Mouse (Mus musculus) layer of hippocampus, adult 2 months (tissue): ENCODE measurements around the gene Tm9sf2. TPM values are rescaled to one million over a fixed set of nuclear protein-coding genes. Genes with fewer than 3 reads are reported as not detected.
"Not testable (repeated sequence)": the region's sequence is repeated elsewhere in the genome, so short reads cannot be mapped to it uniquely, and the experiment has no call there.

Experiments
- DNase-seq, 2 experiments: peaks; one replicate each; pipeline ENCODE4 v3.0.0; 2022; ENCODE audit warnings: low spot score in 2 of 2
- H3K27ac ChIP-seq: fragments of 200-600 bp; 2 replicates; pipeline ENCODE4 v1.8.1; 2022
- H3K4me3 ChIP-seq: fragments of 200-600 bp; 2 replicates; pipeline ENCODE4 v1.8.1; 2022; ENCODE audit warnings: mild to moderate bottlenecking
- CTCF ChIP-seq: fragments of 200-600 bp; conservative IDR thresholded peaks from 2 replicates; pipeline ENCODE4 v1.8.1; 2022; ENCODE audit warnings: antibody characterized with exemption, mild to moderate bottlenecking, moderate library complexity
- total RNA-seq, 2 experiments: library from RNA; stranded (reverse); gene quantifications; 2 replicates each; pipeline ENCODE4 v1.2.3; 2021

Tm9sf2 gene
- total RNA-seq, 2 experiments from 2014 or later, result 107 TPM

DNA sequence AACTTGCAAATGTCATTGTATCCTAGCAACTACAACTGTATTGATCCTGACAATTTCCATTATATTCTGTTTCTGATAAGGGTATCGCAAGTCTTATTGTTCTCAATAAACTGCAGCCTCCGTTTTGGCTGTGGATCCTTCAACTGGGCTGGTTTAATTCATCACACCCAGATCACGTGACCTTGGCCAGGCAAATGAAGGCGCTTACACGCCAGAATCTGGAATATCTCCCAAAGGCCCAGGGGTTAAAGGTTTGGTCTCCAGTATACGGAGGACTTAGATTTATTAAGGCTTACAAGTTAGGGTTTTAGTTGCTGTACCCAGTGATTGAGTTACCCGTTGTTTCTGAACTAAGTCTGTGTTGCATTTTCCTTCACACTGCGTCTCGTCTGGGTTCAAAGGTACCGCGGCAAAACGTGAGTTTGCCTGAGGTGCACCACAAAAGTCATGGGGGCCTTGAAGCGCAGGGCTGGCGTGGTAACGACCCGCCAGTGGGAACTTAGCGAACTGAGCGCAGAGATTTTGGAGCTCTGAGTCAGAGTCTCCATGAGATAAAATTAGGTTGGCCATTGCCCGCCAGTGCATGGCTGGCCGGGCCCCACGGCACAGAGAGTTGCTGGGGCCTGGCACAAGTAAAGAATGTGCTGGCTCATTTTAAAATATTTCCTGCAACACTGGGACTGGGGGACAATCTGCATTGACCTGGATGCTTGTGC is 31.2 kb upstream of the Tm9sf2 start:
- no peak overlapping the region for H3K4me3 ChIP-seq
- H3K27ac ChIP-seq, result no peak overlapping the region
- TF ChIP-seq CTCF, result no peak
- DNase-seq, result no peak

DNA sequence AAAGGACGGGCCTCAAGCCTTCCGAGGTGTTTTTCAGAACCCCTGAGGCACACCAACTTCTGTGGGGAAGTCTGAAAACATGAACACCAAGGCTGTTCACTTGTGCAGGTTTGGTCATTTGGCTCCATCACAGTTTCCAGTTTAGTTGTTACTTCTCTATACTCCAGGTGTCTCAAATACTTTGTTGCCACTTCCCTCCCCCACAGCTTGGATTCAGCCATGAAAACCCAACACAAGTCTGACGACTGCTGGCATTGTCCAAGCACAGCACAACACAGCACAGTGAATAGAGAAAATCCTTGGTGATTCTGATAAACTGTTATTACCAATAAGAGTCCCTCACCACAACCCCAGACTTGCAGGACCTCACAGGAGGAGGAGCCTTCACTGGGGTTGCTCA is 29.8 kb upstream of the Tm9sf2 start:
- H3K4me3 ChIP-seq, result no peak overlapping the region

DNA sequence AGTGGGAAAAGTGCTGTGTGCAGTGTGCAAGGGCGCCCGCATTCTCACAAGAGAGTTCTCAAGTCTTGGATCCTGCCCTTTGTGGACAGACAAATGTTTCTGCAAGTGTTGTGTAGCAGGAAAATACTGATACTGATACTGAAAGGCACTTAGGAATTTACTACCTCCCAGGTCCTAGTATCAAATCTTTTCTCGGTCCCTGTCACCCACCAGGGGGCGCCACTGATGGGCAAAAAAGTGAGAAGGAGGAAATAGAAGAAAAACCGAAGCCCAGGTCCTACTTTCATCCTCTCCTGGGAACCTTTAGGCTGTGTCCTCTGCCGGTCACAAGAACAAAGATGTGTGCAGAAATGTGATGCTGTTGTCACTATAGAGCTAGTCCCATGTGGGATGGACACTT is 27.4 kb upstream of the Tm9sf2 start:
- no peak overlapping the region for H3K4me3 ChIP-seq
- peak; percentile 78 for TF ChIP-seq CTCF
- peak; percentile 23 to 62 for DNase-seq
- no peak overlapping the region for H3K27ac ChIP-seq

More for the DNA sequence above, 29.8 kb upstream of the Tm9sf2 start:
- DNase-seq, result no peak
- no peak for TF ChIP-seq CTCF
- H3K27ac ChIP-seq, result no peak overlapping the region

DNA sequence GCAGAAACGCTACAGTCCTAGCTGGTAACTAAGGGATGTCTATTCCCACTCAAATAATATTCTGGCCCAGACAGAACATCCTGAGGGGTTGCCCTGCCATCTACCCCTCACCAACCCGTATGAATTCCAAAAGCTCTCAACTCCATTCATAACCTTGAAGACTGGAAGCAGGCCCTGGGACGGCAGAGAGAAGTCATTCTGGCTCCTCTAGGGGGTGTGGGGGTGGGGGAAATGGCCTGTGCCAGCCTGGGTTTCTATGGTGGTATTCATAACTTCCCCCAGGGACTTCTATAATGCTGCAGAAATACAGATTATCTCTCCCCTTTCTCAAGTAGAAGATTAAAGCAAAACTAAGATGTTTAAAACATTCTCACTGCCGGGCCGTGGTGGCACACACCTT is 26.9 kb upstream of the Tm9sf2 start:
- no peak for TF ChIP-seq CTCF
- no peak overlapping the region for H3K27ac ChIP-seq

DNA sequence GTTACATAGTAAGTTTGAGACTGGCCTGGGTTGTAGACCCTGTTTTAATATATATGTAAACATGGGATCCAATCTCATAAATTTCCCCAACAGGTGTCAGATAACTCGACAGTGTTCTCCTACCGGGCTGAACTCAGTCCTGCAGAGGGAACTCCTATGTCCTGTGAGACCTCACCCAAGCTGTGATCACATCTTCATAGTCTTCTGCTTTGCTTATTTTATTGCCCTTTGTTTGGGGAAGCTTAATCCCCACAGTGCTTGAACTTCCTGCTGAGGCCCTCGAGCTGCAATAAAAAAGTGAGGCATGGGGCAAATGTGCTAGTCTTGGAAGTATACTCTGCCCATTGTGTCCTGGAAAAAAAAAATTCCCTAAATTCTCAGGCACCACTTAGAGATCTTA is 25.5 kb upstream of the Tm9sf2 start:
- DNase-seq, result no peak
- Histone ChIP-seq H3K4me3 (no peak overlapping the region), H3K27ac (no peak overlapping the region)
- TF ChIP-seq CTCF, result no peak

More for the DNA sequence above, 26.9 kb upstream of the Tm9sf2 start:
- no peak overlapping the region for H3K4me3 ChIP-seq
- DNase-seq, result no peak

DNA sequence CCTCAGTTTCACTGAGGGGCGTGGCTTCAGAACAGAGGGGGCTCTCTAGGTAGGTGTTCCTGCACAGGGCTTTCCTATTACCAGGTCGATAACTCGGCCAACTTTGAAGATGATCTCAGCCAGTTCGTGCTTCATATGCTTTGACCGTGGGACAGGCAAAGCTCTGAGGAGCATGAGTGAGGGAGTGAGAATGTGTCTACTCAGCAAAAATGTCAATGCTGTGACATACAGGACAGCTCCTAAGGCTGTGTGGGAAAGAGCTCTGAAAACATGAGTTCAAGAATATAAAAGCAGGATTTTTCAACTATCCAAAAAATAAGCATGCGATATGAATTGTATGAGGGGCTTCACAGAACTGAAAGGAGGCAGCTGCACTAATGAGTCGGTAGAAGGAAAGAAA is 23.3 kb upstream of the Tm9sf2 start:
- DNase-seq, result no peak
- H3K4me3 ChIP-seq, result no peak overlapping the region
- H3K27ac ChIP-seq, result no peak overlapping the region
- TF ChIP-seq CTCF, result no peak

DNA sequence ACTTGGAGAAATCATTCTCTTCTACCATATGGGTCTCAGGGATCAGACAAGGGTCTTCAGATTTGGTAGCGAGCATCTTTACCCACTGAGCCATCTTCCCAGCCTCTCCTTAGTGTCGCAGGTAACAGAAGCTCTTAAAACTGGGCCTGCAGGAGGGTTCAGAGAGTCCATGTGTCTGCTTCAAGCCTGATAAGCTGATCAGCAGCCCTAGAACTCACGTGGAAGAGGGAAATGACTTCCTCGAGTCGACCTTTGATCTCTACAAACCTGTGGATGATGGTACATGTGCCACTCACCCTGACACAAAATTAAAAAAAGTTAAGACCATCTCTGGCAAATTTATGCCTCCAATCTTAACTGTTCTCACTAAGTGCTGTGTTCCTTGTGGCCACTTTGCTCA is 18.9 kb upstream of the Tm9sf2 start:
- no peak for DNase-seq
- H3K4me3 ChIP-seq, result no peak overlapping the region
- no peak overlapping the region for H3K27ac ChIP-seq
- no peak for TF ChIP-seq CTCF

DNA sequence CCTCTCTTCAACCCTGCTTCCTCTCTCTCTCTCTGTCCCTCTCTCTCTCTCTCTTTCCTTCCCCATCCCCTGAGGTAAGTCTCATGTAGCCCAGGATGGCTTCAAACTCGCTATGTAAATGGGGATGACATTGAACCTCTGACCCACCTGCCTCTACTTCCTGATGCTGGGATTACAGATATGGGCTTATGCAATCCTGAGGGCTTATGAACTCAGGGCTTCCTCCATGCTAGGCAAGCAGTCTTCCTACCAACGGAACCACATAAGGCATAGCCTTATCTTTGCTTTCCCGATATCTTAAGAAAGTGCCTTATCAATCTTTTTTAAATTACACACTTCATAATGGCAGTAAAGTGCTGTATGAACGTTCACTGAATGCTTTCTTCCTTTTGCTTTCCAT is 14.5 kb upstream of the Tm9sf2 start:
- TF ChIP-seq CTCF, result no peak
- no peak overlapping the region for H3K4me3 ChIP-seq
- DNase-seq, result no peak
- no peak overlapping the region for H3K27ac ChIP-seq

DNA sequence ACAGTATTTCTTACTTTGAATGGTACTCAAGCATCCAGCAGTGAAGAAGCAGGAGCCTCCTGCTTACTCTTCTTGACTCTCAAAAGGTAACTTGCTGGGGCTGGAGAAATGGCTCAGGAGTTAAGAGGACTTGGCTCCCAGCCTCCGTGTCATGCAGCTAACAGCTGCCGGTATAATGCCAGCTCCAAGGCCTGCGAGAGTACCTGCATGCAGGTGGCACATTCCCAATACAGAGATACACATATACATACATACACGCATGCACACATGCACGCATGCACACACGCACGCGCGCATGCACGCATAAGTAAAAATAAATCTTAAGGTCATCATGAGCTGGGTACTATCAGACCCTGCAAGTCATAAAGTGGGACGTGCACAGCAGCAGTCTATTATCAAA is 10.5 kb upstream of the Tm9sf2 start:
- Histone ChIP-seq H3K27ac (no peak overlapping the region), H3K4me3 (no peak overlapping the region)
- TF ChIP-seq CTCF, result no peak
- DNase-seq, result no peak

DNA sequence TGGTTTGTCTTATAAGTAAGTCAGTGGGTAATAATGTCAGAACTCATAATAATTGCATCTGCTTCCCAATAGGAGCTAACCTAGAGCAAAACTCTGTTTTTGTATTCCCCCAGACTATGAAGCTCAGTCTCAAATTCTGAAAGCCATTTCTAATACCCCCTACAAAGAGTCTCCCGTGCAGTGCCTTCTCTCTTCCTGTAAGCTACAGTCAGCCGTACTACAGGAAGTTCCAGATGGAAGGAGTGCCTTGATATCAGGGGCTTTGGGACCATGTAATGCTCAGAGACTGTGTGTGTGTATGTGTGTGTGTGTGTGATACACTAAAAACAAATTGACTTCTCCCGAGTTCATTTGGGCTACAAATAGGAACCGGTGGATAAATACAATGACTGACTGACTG is 7.3 kb upstream of the Tm9sf2 start:
- H3K27ac ChIP-seq, result no peak overlapping the region
- H3K4me3 ChIP-seq, result no peak overlapping the region
- no peak for DNase-seq
- TF ChIP-seq CTCF, result no peak

DNA sequence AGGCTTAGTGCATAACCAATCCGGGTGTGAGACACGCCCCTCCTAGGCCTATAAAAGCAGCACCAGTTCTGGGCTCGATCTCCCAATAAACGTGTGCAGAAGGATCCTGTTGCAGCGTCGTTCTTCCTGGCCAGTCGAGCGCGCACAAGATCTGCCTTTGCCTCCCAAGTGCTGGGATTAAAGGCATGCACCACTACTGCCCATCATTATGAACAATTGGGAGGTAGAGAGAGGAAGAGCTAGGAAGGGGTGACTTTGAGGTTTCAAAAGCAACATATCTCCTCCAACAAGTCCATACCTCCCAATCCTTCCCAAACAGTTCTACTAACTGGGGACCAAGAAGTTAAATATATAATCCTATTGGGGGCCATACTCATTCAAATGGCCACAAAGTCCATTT is 4.9 kb upstream of the Tm9sf2 start:
- H3K27ac ChIP-seq, H3K4me3 ChIP-seq, DNase-seq: not testable (repeated sequence)

DNA sequence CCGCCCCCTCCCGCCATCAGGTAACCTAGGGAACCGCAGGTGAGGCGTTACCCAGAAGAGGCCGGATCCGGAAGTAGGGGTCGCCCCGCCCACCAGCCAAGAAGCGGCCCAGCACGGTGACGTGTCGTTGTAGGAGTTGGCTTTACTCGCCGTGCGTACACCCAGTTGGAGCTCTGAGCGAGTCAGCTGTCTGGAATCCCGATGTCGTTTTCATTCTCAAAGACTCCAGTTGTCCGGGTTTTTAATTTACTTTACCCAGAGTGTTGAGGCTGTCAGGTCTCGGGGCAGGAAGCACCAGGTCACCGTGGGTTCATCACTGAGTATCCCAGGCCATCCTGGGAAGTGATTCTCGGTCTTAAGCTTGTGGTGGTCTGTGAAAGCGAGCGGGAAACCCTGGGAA is 2.0 kb upstream of the Tm9sf2 start:
- H3K27ac ChIP-seq, result peak overlapping the region; percentile 89
- H3K4me3 ChIP-seq, result peak overlapping the region; percentile 59
- DNase-seq, result peak; percentile 93 to 96
- no peak for TF ChIP-seq CTCF

DNA sequence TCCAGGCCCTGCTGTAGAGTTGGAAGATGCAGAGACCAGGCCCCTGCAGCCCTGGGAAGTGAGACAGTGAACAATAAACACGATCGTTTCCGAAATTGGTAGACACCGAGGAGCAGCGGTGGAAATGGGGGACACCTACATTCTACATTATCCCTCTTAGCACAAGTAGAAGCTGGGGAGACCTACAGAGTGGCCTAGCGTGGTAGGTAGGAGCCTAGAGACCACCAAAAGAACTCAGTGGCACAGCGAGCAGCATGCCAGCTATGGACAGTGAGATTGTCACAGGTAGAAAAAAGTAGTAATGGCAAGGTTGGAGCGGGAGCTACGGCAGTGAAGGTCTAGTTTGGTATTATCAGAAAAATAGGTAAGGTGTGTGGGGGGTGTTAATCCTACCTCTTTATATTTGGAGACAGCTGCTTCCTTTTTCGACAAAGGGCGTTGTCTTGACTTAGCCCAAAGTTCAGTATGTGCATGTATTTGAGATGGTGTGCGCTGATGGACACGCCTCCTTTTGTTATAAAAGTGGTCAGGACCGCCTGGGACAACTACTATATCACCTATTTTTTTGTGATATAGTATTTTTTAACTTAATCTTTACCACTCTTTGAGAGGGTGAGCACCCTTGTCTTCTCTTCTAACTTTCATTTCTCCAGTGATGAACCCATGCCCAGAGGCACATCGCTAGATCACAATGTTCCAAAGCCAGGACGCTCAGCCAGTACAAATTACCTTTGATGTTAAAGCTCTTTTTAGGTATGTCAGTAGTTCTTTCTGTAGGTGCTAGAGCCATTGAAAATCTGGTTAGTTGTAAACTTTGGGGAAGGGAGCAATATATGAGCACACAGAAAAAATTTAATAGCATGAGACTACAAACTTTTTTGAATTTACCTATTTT is 1.2 kb upstream of the Tm9sf2 start:
- no peak for TF ChIP-seq CTCF
- H3K4me3 ChIP-seq, result peak overlapping the region; percentile 59
- H3K27ac ChIP-seq, result peak overlapping the region; percentile 89
- DNase-seq, result no peak
